Mouse (Mus musculus) inflammation-experienced regulatory T-cells, adult 6 months (primary cell): ENCODE measurements around the gene Topbp1. TPM values are rescaled to one million over a fixed set of nuclear protein-coding genes. Genes with fewer than 3 reads are reported as not detected.
A peak's percentile ranks its signal among the peaks of the same experiment; 100 is the strongest.

Experiments used
- ATAC-seq: one replicate; pipeline ENCODE4 v1.8.0; 2017
- polyA plus RNA-seq, 3 experiments: library from polyadenylated mRNA; unstranded; fragments of 100-300 nt; shearing (Covaris generic); gene quantifications; one replicate each; pipeline ENCODE4 v1.2.1; 2017

The Topbp1 gene
- polyA plus RNA-seq: 10 to 100 TPM; 23.6 to 30.2 (median 29.7) TPM

GRCm38 (mm10) chr9:103304927-103305326 lies at the start of gene Topbp1, which contains the start of gene 1300017J02Rik:
Topbp1 (plus strand) TSS chr9:103305215.
1300017J02Rik (minus strand) TSS chr9:103305082.
- ATAC-seq: peak; percentile 98

DNA sequence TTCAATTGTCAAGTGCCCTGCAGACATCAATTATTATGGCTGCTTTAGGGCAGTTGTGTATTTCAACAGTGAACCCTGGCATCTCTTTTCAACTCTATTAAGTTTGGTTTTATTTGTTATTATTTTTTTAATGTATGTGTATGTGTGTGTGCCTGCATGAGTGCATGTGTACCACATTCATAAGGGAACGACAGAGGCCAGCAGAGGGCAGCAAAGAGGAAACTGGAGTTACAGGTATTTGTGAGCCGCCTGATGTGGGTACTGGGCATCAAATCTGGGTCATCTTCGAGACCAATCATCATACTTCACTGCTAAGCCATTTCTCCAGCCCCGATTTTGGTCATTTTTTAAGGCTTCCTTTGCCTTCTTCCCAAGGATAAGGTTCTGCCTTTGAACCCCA lies 39.2 kb upstream of the Topbp1 start:
- no peak for ATAC-seq

DNA sequence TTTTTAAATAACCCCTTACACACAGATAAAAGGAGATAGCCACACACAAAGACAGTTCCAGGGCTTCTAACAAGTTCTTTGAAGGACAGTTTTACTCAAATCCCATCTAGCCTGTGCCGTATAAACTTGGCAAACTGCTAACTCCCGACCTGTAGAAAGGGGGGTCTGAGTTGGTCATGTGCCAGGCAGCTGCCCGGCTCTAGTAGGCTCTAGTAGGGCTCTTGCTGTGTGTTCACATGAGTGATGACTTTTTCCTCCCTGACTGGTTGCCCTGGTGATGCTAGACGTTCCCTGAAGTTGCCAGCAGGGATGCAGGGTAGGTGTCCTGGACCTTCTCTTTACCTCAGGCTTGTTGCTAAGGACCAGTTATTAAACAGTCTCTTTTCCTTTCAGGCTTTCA lies 33.9 kb upstream of the Topbp1 start:
- ATAC-seq: no peak

- no peak for ATAC-seq
Measured at GRCm38 (mm10) chr9:103274819-103275218, 30.2 kb upstream of the Topbp1 start.

DNA sequence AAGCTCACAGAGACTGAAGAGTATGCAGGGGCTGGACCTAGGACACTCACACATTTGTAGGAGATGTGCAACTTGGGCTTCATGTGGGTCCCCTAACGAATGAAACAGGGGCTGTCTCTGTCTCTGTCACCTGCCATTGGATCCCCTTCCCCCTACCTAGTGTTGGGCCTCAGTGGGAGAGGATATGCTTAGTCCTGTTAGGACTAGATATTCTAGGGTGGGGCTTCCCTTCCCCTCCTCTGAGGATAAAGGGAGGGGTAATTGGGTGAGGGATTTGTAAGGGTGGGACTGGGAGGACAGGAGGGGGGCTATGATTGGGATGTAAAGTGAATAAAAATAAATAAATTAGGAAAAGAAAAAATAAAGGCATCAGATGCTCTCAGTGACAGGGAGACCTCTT lies 29.3 kb upstream of the Topbp1 start:
- no peak for ATAC-seq

GRCm38 (mm10) chr9:103276876-103277275 lies 28.1 kb upstream of the Topbp1 start:
- ATAC-seq: no peak

DNA sequence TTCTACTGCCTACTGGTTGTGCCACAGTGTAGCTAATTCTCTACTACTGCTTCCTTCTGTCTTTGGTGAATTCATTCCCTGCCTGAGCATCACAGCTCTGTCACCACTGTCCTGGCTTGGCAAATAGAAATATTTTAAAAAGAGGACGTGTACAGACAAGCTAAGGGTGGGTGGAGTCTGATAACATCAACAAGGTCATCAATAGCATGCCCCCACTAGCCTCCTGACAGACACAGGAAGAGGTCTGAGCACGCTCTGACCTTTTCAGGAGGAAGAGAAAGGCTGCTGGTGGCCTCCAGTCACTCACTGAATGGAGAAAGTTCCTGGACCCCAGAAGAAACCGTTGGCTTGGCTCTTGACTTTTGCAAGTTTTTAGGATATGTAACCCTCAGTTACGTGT lies 18.6 kb upstream of the Topbp1 start:
- no peak for ATAC-seq

- no peak for ATAC-seq
Measured at GRCm38 (mm10) chr9:103286901-103287422, 18.1 kb upstream of the Topbp1 start.

DNA sequence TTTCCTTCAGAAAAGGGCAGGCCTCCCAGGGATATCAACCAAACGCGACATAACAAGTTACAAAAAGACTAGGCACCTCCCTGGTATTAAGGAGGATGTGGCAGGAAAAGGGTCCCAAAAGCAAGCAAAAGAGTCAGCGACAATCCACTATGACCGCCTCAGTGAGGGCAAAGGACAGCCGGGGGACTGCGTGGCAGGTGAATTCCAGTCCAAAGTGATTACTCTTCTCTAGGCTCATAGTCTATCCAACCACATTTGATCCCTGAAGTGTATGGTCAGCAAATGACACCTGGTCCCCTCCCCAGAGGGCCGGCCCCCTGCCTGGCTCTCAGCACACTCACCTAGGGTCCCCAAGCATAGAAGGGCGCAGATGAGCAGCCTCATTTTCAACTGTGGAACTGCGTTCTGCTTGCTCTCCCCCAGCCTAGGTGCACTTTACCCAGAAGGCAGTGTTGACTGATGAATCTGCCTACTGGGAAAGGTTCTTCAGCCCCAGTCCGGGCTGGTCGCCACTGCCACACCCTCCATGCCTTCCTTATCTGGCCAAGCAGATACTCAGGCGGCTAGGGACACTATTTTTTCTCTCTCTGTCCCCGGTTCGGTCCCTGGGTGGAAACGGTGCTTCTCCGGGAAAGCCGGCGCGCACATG lies 17.1 kb upstream of the Topbp1 start:
- no peak for ATAC-seq

DNA sequence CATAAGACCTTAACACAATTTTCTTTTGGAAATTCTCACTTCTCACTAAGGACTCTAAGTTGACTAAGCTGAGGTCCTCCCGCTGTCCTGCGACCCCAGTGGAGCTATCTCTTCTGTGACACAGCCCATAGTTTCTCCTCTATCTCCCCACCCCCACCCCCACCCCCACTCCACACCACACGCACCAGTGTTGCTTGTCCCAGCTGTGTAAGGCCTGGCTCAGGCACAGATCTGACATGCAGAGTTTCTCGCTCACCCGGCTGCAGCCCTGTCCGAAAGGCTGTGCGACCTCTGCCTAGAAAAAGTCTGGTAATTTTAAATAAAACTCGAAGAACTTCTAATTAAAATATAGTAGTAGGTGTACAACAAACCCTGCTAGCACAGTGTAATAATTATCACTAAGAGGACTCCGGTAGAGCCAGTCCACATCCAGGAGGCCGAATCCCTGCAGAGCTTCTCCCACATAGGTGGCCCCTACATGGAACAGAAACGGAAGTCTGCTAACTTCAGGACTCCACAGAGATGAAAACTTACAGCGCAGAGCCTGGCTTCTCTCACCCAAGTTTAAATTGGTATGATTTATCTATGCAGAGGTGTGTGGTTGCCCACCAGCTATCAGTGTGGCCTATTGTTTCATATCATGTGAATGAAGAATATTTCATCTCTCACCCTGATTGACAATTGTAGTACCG lies 16.4 kb upstream of the Topbp1 start:
- ATAC-seq: no peak

- ATAC-seq: no peak
Measured at GRCm38 (mm10) chr9:103294507-103294906, 10.5 kb upstream of the Topbp1 start.

GRCm38 (mm10) chr9:103301086-103301485 lies 3.9 kb upstream of the Topbp1 start:
- ATAC-seq: no peak

GRCm38 (mm10) chr9:103302239-103302638 lies 2.8 kb upstream of the Topbp1 start:
- ATAC-seq: no peak

DNA sequence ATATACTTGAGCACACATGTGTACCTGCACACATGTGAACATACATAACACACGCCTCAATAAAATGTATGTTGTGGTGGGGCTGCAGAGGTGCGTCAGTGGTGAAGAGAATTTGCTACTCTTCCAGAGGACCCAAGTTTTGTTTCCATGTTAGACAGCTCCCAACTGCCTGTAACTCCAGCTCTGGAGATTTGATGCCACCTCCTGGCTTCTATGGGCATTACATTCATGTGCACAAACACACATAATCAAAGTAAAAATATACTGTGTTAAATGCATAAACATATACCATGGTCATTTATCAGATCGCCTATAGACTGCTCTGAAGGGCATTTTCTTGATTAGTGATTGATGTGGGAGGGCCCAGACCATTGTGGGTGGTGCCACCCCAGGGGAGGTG lies 2.3 kb upstream of the Topbp1 start:
- ATAC-seq: no peak

DNA sequence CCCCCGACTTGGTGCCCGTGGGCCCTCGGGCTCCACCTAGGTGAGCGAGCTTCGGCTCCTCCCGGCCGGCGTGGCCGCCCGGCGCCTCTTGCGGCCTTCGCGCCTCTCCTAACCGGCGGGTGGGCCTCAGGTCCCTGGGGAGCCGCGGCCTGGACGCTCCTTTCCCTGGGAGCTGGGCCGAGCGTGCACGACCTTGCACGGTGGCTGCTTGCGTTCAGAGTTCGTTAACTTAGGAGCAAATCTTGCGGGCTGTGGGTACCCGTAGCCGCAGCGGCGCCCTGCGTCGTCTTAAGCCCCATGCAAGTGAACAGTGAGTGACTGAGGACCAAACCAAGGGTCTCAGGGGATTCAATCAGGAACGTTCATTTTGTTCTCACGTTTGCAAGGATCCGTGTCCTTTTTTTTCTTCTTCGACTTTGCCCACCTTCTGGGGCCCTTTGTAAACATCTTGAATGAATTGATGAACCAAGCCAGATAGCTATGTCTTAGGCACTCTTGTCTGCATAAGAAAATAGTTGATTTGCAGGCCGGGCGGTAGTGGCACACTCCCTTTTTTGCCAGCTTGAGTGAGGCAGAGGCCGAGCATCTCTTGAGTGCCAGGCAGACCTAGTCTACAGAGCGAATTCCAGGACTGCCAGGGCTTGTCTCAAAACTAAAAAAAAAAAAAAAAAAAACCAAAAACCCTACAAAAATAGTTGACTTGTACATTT lies 472 bp downstream of the Topbp1 start:
- ATAC-seq: peak; percentile 46

DNA sequence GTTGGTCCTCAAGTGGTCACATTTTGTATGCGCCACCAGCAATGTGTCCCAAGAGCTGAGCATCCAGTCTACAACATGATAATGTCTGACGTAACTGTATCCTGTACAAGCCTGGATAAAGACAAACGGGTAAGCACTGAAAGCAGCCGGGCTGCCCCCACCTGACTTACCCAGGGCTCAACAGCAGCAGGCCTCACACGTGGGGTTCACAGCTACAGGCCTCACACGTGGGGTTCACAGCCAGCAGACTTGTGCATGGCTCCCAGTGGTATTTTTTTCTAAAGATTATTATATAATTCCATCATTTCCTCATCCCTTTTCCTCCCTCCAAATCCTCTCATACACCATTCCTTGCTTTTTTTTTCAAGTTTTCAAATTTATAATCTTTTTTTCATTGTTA lies 4.8 kb downstream of the Topbp1 start:
- ATAC-seq: no peak

GRCm38 (mm10) chr9:103324678-103325077 lies 19.7 kb downstream of the Topbp1 start:
- ATAC-seq: no peak

DNA sequence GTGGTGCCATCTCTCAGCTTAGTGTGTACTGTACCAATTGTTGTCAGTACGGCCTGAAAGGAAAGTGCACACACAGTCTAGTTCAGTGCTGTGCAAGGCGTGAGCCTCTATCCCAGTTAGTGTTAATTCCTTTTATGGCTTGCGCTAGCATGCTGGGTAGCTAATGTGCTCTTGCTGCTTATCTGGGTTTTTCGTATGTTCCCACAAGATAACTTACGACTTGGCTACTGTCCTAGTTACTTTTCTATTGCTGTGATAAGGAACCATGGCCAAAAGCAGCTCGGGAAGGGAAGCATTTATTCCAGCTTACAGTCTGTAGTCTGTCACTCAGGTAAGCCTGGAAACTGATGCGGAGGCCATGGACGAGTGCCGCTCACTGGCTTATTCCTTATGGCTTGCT lies 21.4 kb downstream of the Topbp1 start:
- no peak for ATAC-seq

GRCm38 (mm10) chr9:103332663-103333062 lies 27.6 kb downstream of the Topbp1 start:
- no peak for ATAC-seq

- peak; percentile 74 for ATAC-seq
Measured at GRCm38 (mm10) chr9:103336912-103337311, 31.9 kb downstream of the Topbp1 start.

DNA sequence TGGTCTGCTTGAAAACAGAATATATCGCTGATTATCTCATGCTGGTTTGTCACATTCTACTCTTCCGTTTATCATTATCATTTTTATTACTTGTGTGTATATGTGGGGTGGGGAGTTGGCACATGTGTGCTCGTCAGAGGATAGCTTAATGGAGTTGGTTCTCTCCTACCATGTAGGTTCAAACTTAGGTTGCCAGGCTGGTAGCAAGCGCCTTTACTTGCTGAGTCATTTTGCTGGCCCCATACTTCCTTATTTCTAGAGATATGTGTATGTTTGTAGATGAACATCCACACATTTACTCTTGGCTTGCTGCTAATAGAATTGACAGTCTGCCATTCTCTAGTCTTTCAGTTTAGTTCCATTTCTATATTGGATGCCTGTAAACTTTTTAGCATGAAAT lies 42.0 kb downstream of the Topbp1 start:
- ATAC-seq: no peak

DNA sequence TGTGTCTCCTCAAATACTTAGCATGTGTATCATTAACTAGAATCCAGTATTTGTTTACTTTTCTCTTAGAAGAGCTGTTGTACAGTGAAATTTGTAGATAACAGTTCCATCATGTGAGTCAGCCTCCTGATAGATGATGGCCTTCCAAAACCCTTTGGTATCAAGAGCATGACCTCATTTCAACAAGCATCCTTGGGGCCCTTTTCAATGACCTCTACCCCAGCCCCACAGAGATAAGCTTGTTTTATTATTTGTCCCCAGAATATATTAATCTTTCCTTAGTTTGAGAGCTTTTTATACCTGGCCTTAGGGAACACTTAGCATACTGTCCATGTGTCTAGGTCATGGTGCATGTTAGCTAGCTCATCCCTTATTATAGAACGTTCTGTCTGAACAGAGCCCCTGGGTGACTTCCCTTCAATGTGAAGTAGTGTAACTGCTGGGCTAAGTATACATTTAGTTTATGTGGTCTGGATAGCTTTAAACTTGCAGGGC lies 43.0 kb downstream of the Topbp1 start:
- ATAC-seq: no peak

- no peak for ATAC-seq
Measured at GRCm38 (mm10) chr9:103348791-103349190, 43.8 kb downstream of the Topbp1 start.
